Mouse (Mus musculus): Measurements from ENCODE around the gene Kcnn3. TPM values are rescaled to one million over a fixed set of nuclear protein-coding genes. Genes with fewer than 3 reads are reported as not detected.

Gene Kcnn3
- 1.0 and 33.0 TPM in 2 replicates for polyA plus RNA-seq (2012; rRNA removed; ENCODE audit: low replicate concordance)

DNA sequence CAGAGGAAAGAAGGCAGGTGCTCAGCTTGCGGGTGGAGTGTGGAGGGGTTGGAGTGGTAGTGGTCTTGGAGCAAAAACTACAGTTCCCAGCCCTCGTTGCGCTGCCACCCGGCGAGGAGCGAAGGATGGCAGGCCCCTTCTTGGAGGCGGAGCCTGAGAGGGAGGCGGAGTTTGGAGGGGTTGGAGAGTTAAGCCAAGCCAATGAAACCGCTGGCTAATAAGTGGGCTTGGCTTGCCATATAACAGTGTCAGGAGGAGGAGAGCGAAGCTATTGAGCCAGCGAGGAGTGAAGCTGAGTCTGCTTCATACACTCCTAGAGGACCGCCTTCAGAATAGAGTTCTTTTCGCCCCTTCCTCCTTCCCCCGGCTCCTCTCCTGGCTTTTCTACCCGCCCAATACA lies at the start of gene Kcnn3:
Gene Kcnn3, plus strand, starts transcription at position 271 of the 400 bp plus-strand sequence.

DNA sequence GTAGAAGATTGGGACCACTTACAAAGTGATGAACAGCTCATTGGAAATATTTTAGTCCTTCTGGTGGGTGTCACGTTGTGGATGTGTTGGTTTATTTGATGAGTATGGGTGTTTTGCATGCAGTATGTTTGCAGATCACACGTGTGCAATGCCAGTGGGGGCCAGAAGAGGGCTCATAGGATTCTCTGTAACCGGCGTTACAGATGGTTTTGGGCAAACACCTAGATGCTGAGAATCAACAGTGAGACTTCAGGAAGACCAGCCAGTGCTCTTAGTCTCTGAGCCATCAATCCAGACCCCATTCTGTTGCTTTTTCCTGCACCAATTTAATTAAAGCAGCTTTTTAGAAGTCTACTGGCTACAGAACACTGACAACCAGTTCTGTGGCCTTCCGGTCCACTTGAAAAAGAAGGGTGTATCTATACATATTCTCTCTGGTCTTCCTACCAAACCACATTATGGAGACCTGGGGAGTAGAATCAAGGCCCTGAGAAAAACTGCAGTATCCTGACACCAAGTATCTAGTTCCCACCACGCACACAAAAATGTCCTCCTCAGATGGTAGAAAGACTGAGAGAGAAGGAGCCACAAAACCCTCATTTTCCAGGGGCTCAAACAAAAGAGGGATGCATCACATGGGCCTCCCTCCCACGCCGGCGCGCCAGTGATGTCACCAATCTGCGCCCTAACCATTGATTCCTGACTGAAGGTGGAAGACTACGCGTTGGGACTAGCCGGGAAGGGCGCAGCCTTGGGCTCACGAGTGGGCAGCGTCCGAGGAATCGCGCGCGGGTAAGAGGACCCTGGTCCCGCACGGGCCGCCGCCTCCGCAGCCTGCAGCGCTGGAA lies 194.6 kb downstream of the Kcnn3 start, which contains the start of gene Adar:
Gene Adar, plus strand, starts transcription at position 664 of the 848 bp plus-strand sequence.

Other genes starting within 250 kb of the Kcnn3 start
- gene Slc50a1, start 249.6 kb upstream of the Kcnn3 start, polyA plus RNA-seq (2012; rRNA removed; ENCODE audit: low replicate concordance): 187 and 197 TPM in 2 replicates
- 42.8 and 59.6 TPM in 2 replicates for gene Efna1, start 239.0 kb upstream of the Kcnn3 start, polyA plus RNA-seq (2012; rRNA removed; ENCODE audit: low replicate concordance)
- 0.56 and 5.8 TPM in 2 replicates for gene Efna3, start 197.2 kb upstream of the Kcnn3 start, polyA plus RNA-seq (2012; rRNA removed; ENCODE audit: low replicate concordance)
- gene Efna4, start 182.1 kb upstream of the Kcnn3 start, polyA plus RNA-seq (2012; rRNA removed; ENCODE audit: low replicate concordance): 3.7 and 48.7 TPM in 2 replicates
- 211 and 374 TPM in 2 replicates for gene Adam15, start 170.2 kb upstream of the Kcnn3 start, polyA plus RNA-seq (2012; rRNA removed; ENCODE audit: low replicate concordance)
- gene Dcst2, start 158.2 kb upstream of the Kcnn3 start, polyA plus RNA-seq (2012; rRNA removed; ENCODE audit: low replicate concordance): 2.2 and 6.3 TPM in 2 replicates
- 1.1 and 4.6 TPM in 2 replicates for gene Dcst1, start 154.9 kb upstream of the Kcnn3 start, polyA plus RNA-seq (2012; rRNA removed; ENCODE audit: low replicate concordance)
- gene Zbtb7b, start 125.4 kb upstream of the Kcnn3 start, polyA plus RNA-seq (2012; rRNA removed; ENCODE audit: low replicate concordance): 69.1 and 111 TPM in 2 replicates
- 0.24 TPM in 1 of 2 replicates, not detected in the other for gene Lenep, start 117.4 kb upstream of the Kcnn3 start, polyA plus RNA-seq (2012; rRNA removed; ENCODE audit: low replicate concordance)
- 62.8 and 93.5 TPM in 2 replicates for gene Flad1, start 108.3 kb upstream of the Kcnn3 start, polyA plus RNA-seq (2012; rRNA removed; ENCODE audit: low replicate concordance)
- gene Cks1b, start 101.8 kb upstream of the Kcnn3 start, polyA plus RNA-seq (2012; rRNA removed; ENCODE audit: low replicate concordance): 46.2 and 57.2 TPM in 2 replicates
- 109 and 199 TPM in 2 replicates for gene Shc1, start 101.7 kb upstream of the Kcnn3 start, polyA plus RNA-seq (2012; rRNA removed; ENCODE audit: low replicate concordance)
- gene Pygo2, start 90.0 kb upstream of the Kcnn3 start, polyA plus RNA-seq (2012; rRNA removed; ENCODE audit: low replicate concordance): 30.5 and 69.3 TPM in 2 replicates
- gene Pbxip1, start 83.5 kb upstream of the Kcnn3 start, polyA plus RNA-seq (2012; rRNA removed; ENCODE audit: low replicate concordance): 53.4 and 121 TPM in 2 replicates
- gene Pmvk, start 65.6 kb upstream of the Kcnn3 start, polyA plus RNA-seq (2012; rRNA removed; ENCODE audit: low replicate concordance): 67.3 and 96.9 TPM in 2 replicates
- gene Adar, start 194.9 kb downstream of the Kcnn3 start, polyA plus RNA-seq (2012; rRNA removed; ENCODE audit: low replicate concordance): 21.5 and 43.9 TPM in 2 replicates
- 0.93 and 1.0 TPM in 2 replicates for gene Chrnb2, start 244.5 kb downstream of the Kcnn3 start, polyA plus RNA-seq (2012; rRNA removed; ENCODE audit: low replicate concordance)

All from subcutaneous adipose tissue, adult 2 months (tissue).